Mouse (Mus musculus): Measurements from ENCODE around the gene Spata3. TPM values are rescaled to one million over a fixed set of nuclear protein-coding genes. Genes with fewer than 3 reads are reported as not detected.
A peak's percentile ranks its signal among the peaks of the same experiment; 100 is the strongest.

Gene Spata3
- not detected in 2 replicates for polyA plus RNA-seq (2015; fragmentation: Nextera tagmentation; extraction: Ambion mirVana)

GRCm38 (mm10) chr1:86016516-86016915 is at the start of gene Spata3:
TSS of gene Spata3 (plus strand) at chr1:86016816.
- Histone ChIP-seq H3K4me3 (ENCODE audit: low read depth, low read length) (no peak within 1 kb of the TSS), H3K27ac (replicated peaks) (no peak within 1 kb of the TSS), H3K27me3 (ENCODE audit: control insufficient read depth, insufficient read depth, low read length) (peaks cover 3% of the 10 kb centered on the region; the same call in 1 of the 2 replicates), H3K9ac (ENCODE audit: low read length) (no peak within 1 kb of the TSS), H3K36me3 (ENCODE audit: control insufficient read depth, insufficient read depth, low read length) (no peaks in the 10 kb centered on the region), H3K4me2 (replicated peaks; ENCODE audit: low read depth) (no peak within 1 kb of the TSS), H3K9me3 (ENCODE audit: control insufficient read depth, low read length) (no peaks in the 10 kb centered on the region), H3K4me1 (replicated peaks; ENCODE audit: control insufficient read depth, insufficient read depth) (no peaks in the 10 kb centered on the region)
- no peak for ATAC-seq (ENCODE audit: low FRiP score, low TSS enrichment)
- no peak for TF ChIP-seq EP300 (optimal IDR thresholded peaks at IDR 0.05)
- TF ChIP-seq CTCF (IDR thresholded peaks at IDR 0.05; ENCODE audit: low read depth) = no peak
- 75% methylated on average over 8 of the region's 8 CpGs for WGBS
- no peak for DNase-seq (ENCODE audit: low spot score)

DNA sequence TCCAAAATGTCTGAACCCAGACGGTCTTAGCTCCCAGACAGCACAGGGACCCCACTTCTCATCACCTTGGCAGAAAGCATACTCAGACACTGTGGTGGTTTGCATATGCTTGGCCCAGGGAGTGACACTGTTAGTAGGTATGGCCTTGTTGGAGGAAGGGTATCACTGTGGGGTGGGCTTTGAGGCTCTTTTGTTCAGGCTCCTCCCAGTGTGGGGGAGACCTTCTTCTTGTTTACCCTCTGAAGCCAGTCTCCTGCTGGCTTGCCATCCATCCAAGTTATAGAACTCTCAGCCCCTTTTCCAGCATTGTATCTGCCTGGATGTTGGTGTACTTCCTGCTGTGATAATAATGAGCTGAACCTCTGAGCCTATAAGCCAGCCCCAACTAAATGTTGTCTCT is 47.5 kb upstream of the Spata3 start:
- H3K27me3 ChIP-seq (ENCODE audit: control insufficient read depth, insufficient read depth, low read length) = no peaks in the 10 kb centered on the region
- H3K4me2 ChIP-seq (replicated peaks; ENCODE audit: low read depth) = no peak overlapping the region
- H3K9me3 ChIP-seq (ENCODE audit: control insufficient read depth, low read length) = no peaks in the 10 kb centered on the region
- no peaks in the 10 kb centered on the region for H3K4me1 ChIP-seq (replicated peaks; ENCODE audit: control insufficient read depth, insufficient read depth)
- ATAC-seq (ENCODE audit: low FRiP score, low TSS enrichment) (no peak), DNase-seq (ENCODE audit: low spot score) (no peak)
- TF ChIP-seq CTCF (IDR thresholded peaks at IDR 0.05; ENCODE audit: low read depth) (no peak), EP300 (optimal IDR thresholded peaks at IDR 0.05) (no peak)
- H3K9ac ChIP-seq (ENCODE audit: low read length) = no peak overlapping the region
- no peaks in the 10 kb centered on the region for H3K36me3 ChIP-seq (ENCODE audit: control insufficient read depth, insufficient read depth, low read length)
- WGBS = 73% methylated on average over 1 of the region's 1 CpGs
- H3K27ac ChIP-seq (replicated peaks) = no peak overlapping the region
- H3K4me3 ChIP-seq (ENCODE audit: low read depth, low read length) = no peak overlapping the region

DNA sequence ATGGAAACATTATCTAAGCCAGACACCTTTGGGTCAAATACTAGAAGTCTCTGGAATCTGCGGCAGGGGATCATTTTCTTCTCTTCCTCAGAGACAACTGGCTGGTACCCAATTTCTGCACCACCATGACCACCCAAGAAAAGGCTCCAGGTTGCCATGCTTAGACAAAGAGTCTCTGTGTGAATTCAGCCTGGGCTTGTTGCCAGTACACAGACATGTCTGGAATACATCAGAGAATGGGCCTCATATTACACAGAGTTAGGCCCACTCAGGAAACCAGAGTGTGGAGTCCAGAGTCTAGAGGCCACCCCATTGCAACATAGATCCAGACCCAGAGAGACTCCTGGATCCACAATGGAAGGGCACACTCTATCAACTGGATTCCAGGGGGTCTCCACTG is 47.1 kb upstream of the Spata3 start:
- TF ChIP-seq EP300 (optimal IDR thresholded peaks at IDR 0.05) (no peak), CTCF (IDR thresholded peaks at IDR 0.05; ENCODE audit: low read depth) (no peak)
- Histone ChIP-seq H3K27me3 (ENCODE audit: control insufficient read depth, insufficient read depth, low read length) (no peaks in the 10 kb centered on the region), H3K9ac (ENCODE audit: low read length) (no peak overlapping the region), H3K4me3 (ENCODE audit: low read depth, low read length) (no peak overlapping the region), H3K9me3 (ENCODE audit: control insufficient read depth, low read length) (no peaks in the 10 kb centered on the region), H3K4me2 (replicated peaks; ENCODE audit: low read depth) (no peak overlapping the region), H3K36me3 (ENCODE audit: control insufficient read depth, insufficient read depth, low read length) (no peaks in the 10 kb centered on the region), H3K4me1 (replicated peaks; ENCODE audit: control insufficient read depth, insufficient read depth) (no peaks in the 10 kb centered on the region), H3K27ac (replicated peaks) (no peak overlapping the region)
- no peak for DNase-seq (ENCODE audit: low spot score)
- WGBS = 74% methylated on average over 1 of the region's 1 CpGs
- peak; percentile 40; the same call in 1 of the 2 replicates for ATAC-seq (ENCODE audit: low FRiP score, low TSS enrichment)

- 87% methylated on average over 3 of the region's 3 CpGs for WGBS
- TF ChIP-seq EP300 (optimal IDR thresholded peaks at IDR 0.05) (no peak), CTCF (IDR thresholded peaks at IDR 0.05; ENCODE audit: low read depth) (no peak)
- H3K27me3 ChIP-seq (ENCODE audit: control insufficient read depth, insufficient read depth, low read length) = no peaks in the 10 kb centered on the region
- DNase-seq (ENCODE audit: low spot score) = no peak
- no peak for ATAC-seq (ENCODE audit: low FRiP score, low TSS enrichment)
- no peaks in the 10 kb centered on the region for H3K9me3 ChIP-seq (ENCODE audit: control insufficient read depth, low read length)
- no peaks in the 10 kb centered on the region for H3K4me1 ChIP-seq (replicated peaks; ENCODE audit: control insufficient read depth, insufficient read depth)
- no peak overlapping the region for H3K4me2 ChIP-seq (replicated peaks; ENCODE audit: low read depth)
- H3K36me3 ChIP-seq (ENCODE audit: control insufficient read depth, insufficient read depth, low read length) = no peaks in the 10 kb centered on the region
- no peak overlapping the region for H3K4me3 ChIP-seq (ENCODE audit: low read depth, low read length)
- no peak overlapping the region for H3K27ac ChIP-seq (replicated peaks)
- H3K9ac ChIP-seq (ENCODE audit: low read length) = no peak overlapping the region
Measured at GRCm38 (mm10) chr1:85971070-85971469, 45.5 kb upstream of the Spata3 start.

DNA sequence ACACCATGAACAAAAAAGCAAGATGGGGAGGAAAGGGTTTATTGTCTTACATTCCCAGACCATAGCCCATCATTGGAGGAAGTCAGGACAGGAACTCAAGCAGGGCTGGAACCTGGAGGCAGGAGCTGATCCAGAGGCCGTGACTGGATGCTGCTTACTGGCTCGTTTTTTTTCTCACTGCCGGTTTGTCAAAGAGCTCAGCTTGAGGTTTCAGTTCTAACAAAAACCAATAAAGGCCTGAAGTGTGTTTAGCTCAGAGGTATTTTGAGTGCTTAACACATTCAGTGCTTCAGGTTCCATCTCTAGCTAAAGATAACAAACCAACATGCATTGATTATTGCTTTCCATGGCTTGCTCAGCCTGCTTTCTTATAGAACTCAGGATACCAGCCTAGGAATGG is 44.3 kb upstream of the Spata3 start:
- Histone ChIP-seq H3K27me3 (ENCODE audit: control insufficient read depth, insufficient read depth, low read length) (no peaks in the 10 kb centered on the region), H3K9me3 (ENCODE audit: control insufficient read depth, low read length) (no peaks in the 10 kb centered on the region), H3K4me2 (replicated peaks; ENCODE audit: low read depth) (no peak overlapping the region), H3K9ac (ENCODE audit: low read length) (no peak overlapping the region), H3K4me1 (replicated peaks; ENCODE audit: control insufficient read depth, insufficient read depth) (no peaks in the 10 kb centered on the region), H3K27ac (replicated peaks) (no peak overlapping the region), H3K4me3 (ENCODE audit: low read depth, low read length) (no peak overlapping the region), H3K36me3 (ENCODE audit: control insufficient read depth, insufficient read depth, low read length) (no peaks in the 10 kb centered on the region)
- DNase-seq (ENCODE audit: low spot score) (no peak), ATAC-seq (ENCODE audit: low FRiP score, low TSS enrichment) (no peak)
- TF ChIP-seq EP300 (optimal IDR thresholded peaks at IDR 0.05) (no peak), CTCF (IDR thresholded peaks at IDR 0.05; ENCODE audit: low read depth) (no peak)
- WGBS = 38% methylated on average over 3 of the region's 3 CpGs

- no peak for ATAC-seq (ENCODE audit: low FRiP score, low TSS enrichment)
- Histone ChIP-seq H3K4me1 (replicated peaks; ENCODE audit: control insufficient read depth, insufficient read depth) (no peaks in the 10 kb centered on the region), H3K4me3 (ENCODE audit: low read depth, low read length) (no peak overlapping the region), H3K9me3 (ENCODE audit: control insufficient read depth, low read length) (no peaks in the 10 kb centered on the region), H3K36me3 (ENCODE audit: control insufficient read depth, insufficient read depth, low read length) (no peaks in the 10 kb centered on the region), H3K4me2 (replicated peaks; ENCODE audit: low read depth) (no peak overlapping the region), H3K9ac (ENCODE audit: low read length) (no peak overlapping the region), H3K27ac (replicated peaks) (no peak overlapping the region), H3K27me3 (ENCODE audit: control insufficient read depth, insufficient read depth, low read length) (no peaks in the 10 kb centered on the region)
- TF ChIP-seq EP300 (optimal IDR thresholded peaks at IDR 0.05) (no peak), CTCF (IDR thresholded peaks at IDR 0.05; ENCODE audit: low read depth) (no peak)
- WGBS = 89% methylated on average over 2 of the region's 2 CpGs
- DNase-seq (ENCODE audit: low spot score) = no peak
Measured at GRCm38 (mm10) chr1:85973468-85973877, 43.1 kb upstream of the Spata3 start.
